Mouse (Mus musculus) spleen, adult 2 months (tissue): ENCODE measurements around the gene Vps36.

Experiments
- CTCF ChIP-seq: fragments of 200-500 bp; IDR thresholded peaks from 2 replicates; pipeline ENCODE4 v1.5.1; 2011; ENCODE audit warnings: mild to moderate bottlenecking, inconsistent platforms; ENCODE audit not compliant: insufficient read depth, insufficient read length, insufficient replicate concordance; ENCODE audit errors: extremely low read depth
- POLR2A ChIP-seq: fragments of 200-500 bp; IDR thresholded peaks from 2 replicates; pipeline ENCODE4 v1.6.1; 2011; ENCODE audit warnings: low read depth, low read length, inconsistent platforms

DNA sequence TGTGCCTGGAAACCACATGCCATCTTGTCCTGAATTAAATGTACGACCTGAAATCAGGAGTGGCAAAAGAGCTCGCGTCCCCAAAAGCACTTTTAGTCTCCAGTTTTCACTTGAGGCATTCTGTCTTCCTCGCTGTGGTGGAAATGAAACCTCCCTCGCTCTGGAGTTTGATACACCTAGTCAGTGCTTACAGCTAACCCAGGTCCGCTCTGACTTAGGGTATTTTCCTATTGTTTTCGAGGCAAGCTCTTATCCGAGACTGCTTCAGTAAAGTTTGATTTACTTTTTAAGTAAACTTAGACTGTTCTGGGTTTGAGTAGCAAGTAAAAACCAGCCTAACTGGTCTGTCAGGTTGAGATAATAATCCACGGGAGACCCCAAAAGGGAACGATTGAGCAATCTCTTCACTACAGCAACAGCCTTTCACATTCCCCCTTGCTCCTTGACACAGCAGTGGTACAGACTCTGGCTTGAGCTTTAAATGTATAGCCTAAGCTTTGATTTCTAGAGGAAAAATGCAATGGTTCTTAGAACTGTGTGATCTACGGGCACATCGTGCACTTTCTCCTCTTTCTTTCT is 912 bp downstream of the Vps36 start:
- TF ChIP-seq CTCF (no peak), POLR2A (no peak)
